8 mouse cellular contexts compared by ENCODE assay signal in the genomic region with DNA sequence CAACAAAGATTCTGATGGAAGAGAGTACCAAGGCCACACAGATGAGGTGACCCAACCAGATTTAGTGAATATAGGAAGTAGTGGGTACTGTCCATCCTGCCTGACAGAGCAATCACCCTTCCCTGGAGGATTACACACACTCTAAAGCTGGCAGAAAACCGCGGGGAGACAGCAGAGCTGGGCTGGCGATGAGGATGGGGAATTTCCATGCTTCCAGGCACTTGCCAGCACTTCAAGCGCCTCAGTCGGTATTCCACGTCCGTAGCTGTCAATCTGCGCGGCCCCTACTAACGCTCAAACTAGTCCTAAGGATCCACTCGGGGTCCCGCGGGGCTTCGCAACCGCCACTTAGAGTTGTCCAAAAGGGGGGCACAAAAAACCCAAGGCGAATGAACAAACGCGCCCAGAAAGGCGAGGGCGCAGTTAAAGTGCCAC. TPM values are rescaled to one million over a fixed set of nuclear protein-coding genes. Genes with fewer than 3 reads are reported as not detected.
DNase-seq lines count a peak whose midpoint lies in the region; ATAC-seq lines count a peak whose summit lies in the region.

No protein-coding gene starts in this region.

- peak overlapping the region; percentile 78 for H3K9ac ChIP-seq in kidney, embryonic 16.5 days (replicated peaks; ENCODE audit: low read length)

- WGBS in kidney, embryonic 16.5 days: under 1% methylated on average over 20 of the region's 20 CpGs

- no peak for DNase-seq in cerebellum, adult 9-10 months
- DNase-seq in urinary bladder, postnatal 14 days (ENCODE audit: low spot score): peak; percentile 28
- DNase-seq in urinary bladder, adult 18-20 months (ENCODE audit: low spot score in 2 of 2): no peak
- DNase-seq in gastrocnemius, postnatal 25 days: peak; percentile 14
- peak; percentile 57 for DNase-seq in lung, postnatal 10 days
- DNase-seq in right cerebral cortex, postnatal 14 days: peak; percentile 31

- H3K36me3 ChIP-seq in kidney, embryonic 16.5 days (ENCODE audit: insufficient read depth, low read length): no peaks in the 10 kb centered on the region

- peak overlapping the region; percentile 53 for H3K4me2 ChIP-seq in kidney, embryonic 16.5 days (replicated peaks; ENCODE audit: low read depth, low read length)

- H3K4me3 ChIP-seq in kidney, embryonic 16.5 days (ENCODE audit: low read length): peak overlapping the region; percentile 57

- H3K4me1 ChIP-seq in kidney, embryonic 16.5 days (ENCODE audit: insufficient read depth, low read length): no peaks in the 10 kb centered on the region

- no peaks in the 10 kb centered on the region for H3K9me3 ChIP-seq in kidney, embryonic 16.5 days (ENCODE audit: low read length)

- H3K27ac ChIP-seq in kidney, embryonic 16.5 days (ENCODE audit: low read length): peak overlapping the region; percentile 13; the same call in 1 of the 2 replicates

- no peaks in the 10 kb centered on the region for H3K27me3 ChIP-seq in kidney, embryonic 16.5 days (ENCODE audit: insufficient read depth, low read length)

- peak; percentile 43; the same call in 1 of the 2 replicates for ATAC-seq in cerebellum, adult (ENCODE audit: insufficient number of reproducible peaks, low FRiP score, low TSS enrichment)
- ATAC-seq in kidney, embryonic 16.5 days (ENCODE audit: low FRiP score, low TSS enrichment): peak; percentile 42

RNA-seq across cellular contexts. Expression of gene Pam, which starts 0.6 kb away (rescaled TPM):
- total RNA-seq in gastrocnemius, postnatal 25 days (2021): 10 to 100 TPM; 37.4 to 51.5 TPM
- 23.7 and 27.1 TPM in 2 replicates for polyA plus RNA-seq in kidney, embryonic 16.5 days (2015; fragmentation: Nextera tagmentation; extraction: Ambion mirVana)

Comparison
In these comparisons a context has a peak if more than half of its experiments do, and no peak if none do; other contexts are left out.
1. DNase-seq: peak in urinary bladder, postnatal 14 days (single experiment), gastrocnemius, postnatal 25 days (single experiment), lung, postnatal 10 days (single experiment) and right cerebral cortex, postnatal 14 days (single experiment); none in cerebellum, adult 9-10 months (single experiment) and urinary bladder, adult 18-20 months (0 of 2).